Mouse (Mus musculus) heart, adult 8-10 months (tissue): ENCODE results near the gene Creb5. TPM values are rescaled to one million over a fixed set of nuclear protein-coding genes. Genes with fewer than 3 reads are reported as not detected.
A peak's percentile ranks its signal among the peaks of the same experiment; 100 is the strongest.

Source experiments
- DNase-seq: peaks from one replicate; pipeline ENCODE4 v3.0.0; 2022; ENCODE audit warnings: low spot score
- total RNA-seq, 4 experiments: library from RNA; stranded (reverse); gene quantifications; 2 replicates each; pipeline ENCODE4 v1.2.4; 2022

The Creb5 gene
- total RNA-seq, 4 experiments from 2014 or later = 4.5 to 9.9 (median 8.2) TPM

DNA sequence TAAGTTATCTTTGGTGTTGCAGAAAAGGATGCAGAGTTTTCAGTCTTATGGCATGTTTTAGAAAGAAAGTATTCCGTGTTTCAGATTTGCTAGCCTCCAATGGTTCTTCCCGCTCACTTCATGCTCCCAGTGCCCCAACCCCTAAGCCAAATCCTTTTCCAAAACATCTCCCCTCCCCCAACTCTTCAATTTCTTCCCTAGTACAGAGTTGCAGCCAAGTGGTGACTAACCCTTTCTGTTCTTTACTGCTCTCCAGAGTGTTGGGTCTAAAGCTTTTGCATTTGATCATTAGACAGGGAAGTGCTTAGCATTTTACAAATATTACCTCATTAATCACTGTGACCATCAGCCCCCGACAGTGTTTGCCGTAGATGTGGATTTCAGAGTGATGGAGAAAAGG is 142.8 kb downstream of the Creb5 start:
- no peak for DNase-seq

- no peak for DNase-seq
These were observed 158.9 kb downstream of the Creb5 start for GRCm38 (mm10) chr6:53445862-53446460.

GRCm38 (mm10) chr6:53447479-53447878 is 160.4 kb downstream of the Creb5 start:
- DNase-seq = no peak

GRCm38 (mm10) chr6:53448317-53448870 is 161.3 kb downstream of the Creb5 start:
- DNase-seq = no peak

DNA sequence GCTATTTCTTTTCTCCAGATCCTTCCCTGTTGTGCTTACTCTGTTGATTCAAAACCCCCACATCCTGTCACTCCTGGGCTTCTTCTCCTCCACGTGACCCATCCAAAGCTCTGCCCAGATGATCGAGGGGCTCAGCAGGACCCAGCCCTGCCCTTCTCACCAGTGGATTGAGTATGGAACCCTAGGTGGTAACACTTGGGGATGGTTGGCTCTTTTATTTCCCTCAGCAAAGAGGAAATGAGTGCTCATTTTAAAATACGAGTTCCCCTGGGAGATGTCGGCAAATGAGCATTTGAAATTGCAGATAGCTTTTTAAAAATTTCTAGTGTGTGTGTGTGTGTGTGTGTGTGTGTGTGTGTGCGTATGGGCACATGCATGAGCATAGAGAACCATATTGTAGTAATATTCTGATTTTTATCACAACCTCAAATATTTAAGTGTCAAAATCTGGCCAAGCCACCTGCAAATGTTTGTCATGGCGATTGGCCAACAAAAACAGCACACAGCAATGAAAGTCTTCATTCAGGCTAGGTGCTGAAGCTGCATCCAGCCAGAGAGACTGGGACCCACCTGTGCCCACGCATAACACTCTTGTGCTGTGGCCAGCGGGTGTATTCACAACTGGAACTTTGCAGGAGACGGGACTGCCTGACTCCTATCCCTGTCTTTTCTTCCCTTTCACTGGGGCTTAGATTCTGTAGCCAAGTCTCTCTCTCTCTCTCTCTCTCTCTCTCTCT is 162.5 kb downstream of the Creb5 start:
- DNase-seq = no peak

DNA sequence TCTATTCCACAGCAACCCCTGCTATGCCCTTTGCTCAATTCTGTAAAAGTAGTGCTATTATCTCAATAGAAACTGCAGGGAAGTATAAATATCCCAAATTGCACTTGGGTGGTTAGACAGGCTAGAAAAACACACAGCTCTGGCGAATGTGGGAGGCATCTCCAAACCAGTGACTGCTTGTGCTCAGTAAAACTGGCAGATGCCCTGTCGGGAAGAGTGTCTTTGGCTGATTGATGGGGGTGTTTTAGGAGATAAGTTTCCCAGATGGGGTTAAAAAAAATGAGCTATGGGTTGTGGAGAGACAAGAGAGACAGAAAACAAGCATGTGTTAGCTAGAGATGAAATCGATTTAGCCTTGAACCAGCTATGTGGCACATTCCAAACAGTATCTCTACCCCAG is 163.4 kb downstream of the Creb5 start:
- DNase-seq = no peak

- no peak for DNase-seq
These were observed 165.2 kb downstream of the Creb5 start for GRCm38 (mm10) chr6:53452240-53452639.

GRCm38 (mm10) chr6:53455442-53455841 is 168.4 kb downstream of the Creb5 start:
- DNase-seq = no peak

DNA sequence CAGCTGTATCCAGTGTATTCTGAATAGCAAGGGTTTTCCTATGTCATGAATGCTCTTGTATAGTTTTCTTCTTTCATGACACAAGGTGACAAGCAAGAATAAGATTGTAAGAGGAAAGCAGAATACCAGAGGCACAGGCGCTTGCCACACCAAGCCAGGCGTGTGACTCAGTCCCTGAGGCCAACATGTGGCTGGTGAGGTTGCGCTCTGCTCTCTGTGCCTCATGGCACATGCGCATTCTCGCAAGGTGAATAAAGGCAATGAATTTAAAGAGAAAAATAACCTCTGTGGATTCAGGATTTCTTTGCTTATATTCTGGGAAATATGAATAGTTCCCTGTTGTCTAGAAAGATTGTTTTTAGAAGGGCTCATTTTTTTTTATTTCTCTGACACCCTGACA is 169.0 kb downstream of the Creb5 start:
- no peak for DNase-seq

- DNase-seq = no peak
These were observed 173.1 kb downstream of the Creb5 start for GRCm38 (mm10) chr6:53459995-53460747.

DNA sequence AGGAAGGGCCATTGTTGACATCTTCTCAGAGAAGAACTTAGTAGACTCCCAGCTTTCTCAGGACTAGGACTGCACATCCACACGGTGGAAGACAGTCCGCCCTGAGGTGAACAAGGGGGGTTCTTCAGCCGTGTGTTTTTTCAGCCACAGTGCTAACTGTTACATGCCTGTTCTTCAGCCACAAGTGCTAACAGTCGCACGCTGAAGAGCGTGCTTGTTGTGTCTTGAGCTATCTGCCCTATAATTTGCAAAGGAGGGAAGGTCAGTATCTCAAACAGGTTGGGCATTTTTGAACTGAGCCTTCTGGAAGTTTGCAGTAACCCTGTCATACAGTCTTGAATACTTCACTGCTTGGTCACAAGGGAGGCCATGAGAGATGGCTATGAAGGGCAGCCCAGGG is 174.0 kb downstream of the Creb5 start:
- DNase-seq = no peak

- peak; percentile 48 for DNase-seq
These were observed 175.0 kb downstream of the Creb5 start for GRCm38 (mm10) chr6:53461775-53462770.

DNA sequence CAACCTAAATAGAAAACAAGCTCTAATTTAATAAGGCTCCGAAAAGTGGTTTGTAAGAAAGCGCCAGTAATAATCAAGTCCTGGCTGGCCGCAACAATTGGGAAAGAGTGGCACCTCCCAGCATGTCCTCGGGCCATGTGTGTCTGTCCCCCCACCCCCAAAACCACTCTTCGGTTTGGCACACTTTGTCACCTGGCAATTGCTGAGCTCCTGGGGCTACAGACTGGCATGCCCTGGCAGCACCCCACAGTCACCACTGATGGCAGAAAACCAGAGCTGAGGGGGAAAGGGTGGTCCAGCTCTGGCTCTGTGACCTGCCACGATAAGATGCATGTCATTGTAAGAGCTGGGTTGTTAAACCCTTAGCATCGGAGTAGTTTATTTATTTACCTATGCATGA is 175.7 kb downstream of the Creb5 start:
- DNase-seq = no peak

GRCm38 (mm10) chr6:53463261-53463813 is 176.3 kb downstream of the Creb5 start:
- DNase-seq = no peak

DNA sequence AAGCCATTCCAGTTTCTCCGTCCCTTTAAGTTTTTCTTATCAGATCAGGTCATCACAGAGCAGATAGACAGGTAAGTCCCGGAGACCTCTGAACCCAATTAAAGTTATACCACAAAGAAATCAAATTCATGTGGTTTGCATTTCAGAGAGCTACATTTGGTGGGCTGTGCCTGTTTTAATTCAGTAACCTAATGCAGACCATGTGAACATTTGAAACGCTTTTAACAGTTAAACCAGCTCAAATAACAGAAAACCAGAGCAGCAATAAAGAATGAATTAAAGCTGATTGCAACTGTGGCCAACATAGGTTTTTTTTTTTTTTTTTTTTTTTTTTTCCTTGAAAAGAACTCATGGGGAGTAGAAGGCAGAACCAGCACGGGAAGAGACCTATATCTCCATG is 182.1 kb downstream of the Creb5 start:
- DNase-seq = no peak

DNA sequence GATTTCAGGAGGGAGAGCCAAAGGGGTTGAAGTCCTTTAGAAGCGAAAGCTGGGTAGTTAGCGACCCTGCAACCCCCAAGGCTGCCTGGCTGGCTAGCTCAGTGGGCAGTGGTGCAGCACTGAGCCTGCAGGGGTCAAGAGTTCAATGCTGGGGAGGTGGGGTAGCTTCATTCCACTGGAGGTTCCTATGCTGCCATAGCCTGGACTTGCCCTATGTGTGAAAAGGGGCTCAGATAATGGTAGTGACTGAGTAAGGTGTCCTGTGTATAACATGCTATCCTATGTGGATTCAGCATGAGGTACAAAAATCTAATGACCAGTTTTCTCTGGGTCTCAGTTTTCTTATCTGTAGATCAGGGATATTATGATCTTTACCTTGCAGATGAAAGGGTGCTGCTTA is 182.6 kb downstream of the Creb5 start:
- no peak for DNase-seq

DNA sequence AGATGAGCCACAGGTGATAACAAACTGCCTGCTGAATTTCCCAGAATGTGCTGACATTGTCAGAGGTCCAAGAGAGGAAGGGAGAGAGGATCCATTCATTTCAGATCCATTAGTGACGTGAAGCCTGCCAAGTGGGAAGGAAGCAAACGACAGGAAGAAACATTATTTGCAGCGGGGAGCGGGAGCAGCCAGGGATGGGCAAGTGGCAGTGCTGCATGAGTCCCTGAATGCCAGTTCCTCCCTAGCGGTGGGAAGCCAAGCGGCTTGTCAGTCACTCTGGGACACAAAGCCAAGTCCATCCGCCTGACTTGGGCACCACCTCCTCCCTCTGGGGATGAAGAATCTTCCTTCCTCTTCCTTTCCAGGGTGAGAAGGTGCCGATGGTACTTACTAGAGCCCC is 183.5 kb downstream of the Creb5 start:
- no peak for DNase-seq

GRCm38 (mm10) chr6:53470999-53471591 is 184.0 kb downstream of the Creb5 start:
- DNase-seq = no peak

GRCm38 (mm10) chr6:53472751-53473150 is 185.7 kb downstream of the Creb5 start:
- no peak for DNase-seq

DNA sequence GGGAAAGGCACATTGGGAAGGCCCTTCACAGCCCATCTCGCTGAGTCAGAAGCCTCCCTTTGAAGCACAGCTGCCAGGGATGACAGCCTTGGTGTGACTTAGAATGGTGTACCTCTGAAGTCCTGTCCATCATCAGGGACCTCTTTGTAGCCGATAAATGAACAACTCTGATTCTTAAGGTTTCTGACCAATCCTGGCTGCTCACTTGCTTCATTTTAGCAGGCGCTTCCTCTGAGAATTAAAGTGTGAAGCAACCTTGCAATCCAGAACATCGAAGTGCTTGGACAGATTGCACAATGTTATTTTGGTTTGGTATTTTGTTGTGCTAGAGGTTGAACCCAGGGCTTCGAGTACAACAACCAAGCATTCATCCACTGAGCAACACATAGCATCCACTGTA is 190.4 kb downstream of the Creb5 start:
- no peak for DNase-seq

- no peak for DNase-seq
These were observed 203.8 kb downstream of the Creb5 start for GRCm38 (mm10) chr6:53490917-53491316.
